Mouse (Mus musculus): ENCODE results near the gene Mpst.

DNA sequence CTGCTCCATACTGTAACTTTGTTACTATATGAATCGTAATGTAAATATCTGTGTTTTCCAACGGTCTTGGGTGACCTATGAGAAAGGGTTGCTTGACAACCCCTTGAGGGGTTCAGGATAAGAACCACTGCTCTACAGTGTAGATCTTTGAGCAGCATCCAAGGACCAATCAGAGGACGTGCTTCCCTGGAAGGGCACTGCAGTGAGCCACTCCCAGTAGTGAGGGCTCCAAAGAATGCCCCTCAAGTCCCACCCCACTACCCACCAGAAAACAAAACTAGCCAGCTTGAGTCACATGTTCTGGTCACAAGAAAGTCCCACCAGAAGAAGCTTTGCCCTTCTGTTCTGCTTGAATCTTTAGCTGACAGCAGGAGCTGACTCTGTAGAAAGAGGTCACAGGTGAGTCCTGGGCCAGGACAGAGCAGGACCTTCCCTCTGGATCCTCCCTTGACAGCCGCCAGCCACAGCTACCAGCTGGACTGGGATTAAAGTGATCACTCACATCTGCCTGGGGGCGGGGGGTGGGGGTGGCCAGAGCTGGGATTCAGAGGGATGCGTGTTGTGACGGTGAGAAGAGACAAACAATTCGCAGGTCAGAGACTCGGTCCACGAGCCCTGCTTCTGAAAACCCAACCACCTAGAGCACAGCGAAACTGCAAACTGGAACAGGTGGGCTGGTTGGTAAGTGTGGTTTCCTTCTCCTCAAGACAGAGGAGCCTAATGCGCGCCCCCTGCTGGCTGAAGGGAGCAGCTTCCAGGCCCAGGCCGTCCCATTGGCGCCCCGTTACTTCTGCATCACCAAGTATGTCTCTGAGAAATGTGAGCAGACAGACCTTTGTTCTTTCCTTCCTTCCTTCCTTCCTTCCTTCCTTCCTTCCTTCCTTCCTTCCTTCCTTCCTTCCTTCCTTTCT lies 16.1 kb downstream of the Mpst start:
- TF ChIP-seq CTCF (IDR thresholded peaks at IDR 0.05; ENCODE audit: control insufficient read depth, insufficient read depth, insufficient replicate concordance, low read depth, low read length) (peak; percentile 92; the same call in 1 of the 2 replicates), POLR2A (IDR thresholded peaks at IDR 0.05; ENCODE audit: control insufficient read depth, low read depth, low read length) (no peak)

Measured in testis, adult 2 months (tissue).